Mouse (Mus musculus) spleen, embryonic (tissue): ENCODE data around the gene Trim61.

Experiments used
- CTCF ChIA-PET: fragments of 350-600 bp; sonication (Branson Sonifier 250); formaldehyde crosslinking; loops from one replicate; lab custom pipeline; 2022; lab: Charles Lee

Trim61 gene

DNA sequence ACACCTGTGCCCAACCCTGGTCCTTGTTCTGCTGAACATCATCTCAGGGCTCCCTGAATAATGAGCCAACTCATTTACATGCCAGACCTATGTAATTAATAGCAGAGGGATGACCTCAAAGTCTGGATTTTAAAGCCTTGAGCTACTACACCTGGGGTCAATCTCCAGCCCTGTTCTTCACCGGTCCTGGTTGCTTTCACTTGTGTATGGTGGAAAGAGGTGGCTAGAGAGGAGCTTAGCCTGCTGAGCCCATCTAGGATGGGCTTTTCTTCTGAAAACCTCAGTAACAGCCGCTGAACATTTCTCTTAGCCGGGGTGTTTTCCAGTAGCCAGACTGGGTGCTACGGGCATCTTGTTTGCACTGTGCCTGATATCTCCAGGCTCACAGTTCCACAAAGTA is 30.6 kb downstream of the Trim61 start, which contains the start of gene Trim75:
Gene Trim75, minus strand, starts transcription at position 101 of the 400 bp plus-strand sequence.
- CTCF ChIA-PET = no interaction called here

DNA sequence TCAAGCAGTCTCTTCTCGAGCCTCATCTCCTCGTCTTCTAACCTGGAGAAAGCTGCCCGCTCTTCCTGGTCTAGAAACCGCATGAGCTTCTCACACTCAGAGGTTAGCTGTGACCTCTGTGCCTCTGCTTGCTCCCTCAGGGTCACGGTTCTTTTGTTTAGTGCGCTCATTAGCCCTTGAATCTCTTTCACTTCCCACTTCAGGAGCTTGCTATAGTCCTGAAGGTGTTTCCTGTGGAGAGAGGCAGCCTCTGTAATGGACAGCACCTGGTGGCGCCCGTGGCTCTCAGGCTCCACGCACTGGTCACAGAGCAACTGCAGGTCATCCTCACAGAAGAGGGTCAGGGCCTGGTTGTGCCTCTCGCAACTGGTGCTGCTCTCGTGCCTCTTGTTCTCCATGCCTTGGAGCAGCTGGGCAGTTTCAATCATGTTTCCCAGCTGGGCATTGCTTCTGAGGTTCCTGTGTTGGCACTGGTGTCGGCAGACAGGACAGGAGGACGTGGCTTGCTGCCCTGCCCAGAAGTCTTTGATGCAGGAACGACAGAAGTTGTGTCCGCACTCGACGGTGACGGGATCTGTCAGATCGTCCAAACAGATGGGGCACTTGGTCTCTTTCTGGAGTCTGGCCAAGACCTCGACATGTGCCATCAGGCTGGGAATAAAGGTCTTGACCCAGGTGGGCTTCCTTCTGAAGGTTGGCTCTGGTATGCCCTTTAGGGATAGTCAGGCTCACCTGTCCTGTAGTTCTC is 35.0 kb downstream of the Trim61 start:
- CTCF ChIA-PET = no interaction called here
